Mouse (Mus musculus): ENCODE measurements around the gene Rdx. TPM values are rescaled to one million over a fixed set of nuclear protein-coding genes. Genes with fewer than 3 reads are reported as not detected.

The Rdx gene
- polyA plus RNA-seq, 1 experiment, result 59.2 TPM

DNA sequence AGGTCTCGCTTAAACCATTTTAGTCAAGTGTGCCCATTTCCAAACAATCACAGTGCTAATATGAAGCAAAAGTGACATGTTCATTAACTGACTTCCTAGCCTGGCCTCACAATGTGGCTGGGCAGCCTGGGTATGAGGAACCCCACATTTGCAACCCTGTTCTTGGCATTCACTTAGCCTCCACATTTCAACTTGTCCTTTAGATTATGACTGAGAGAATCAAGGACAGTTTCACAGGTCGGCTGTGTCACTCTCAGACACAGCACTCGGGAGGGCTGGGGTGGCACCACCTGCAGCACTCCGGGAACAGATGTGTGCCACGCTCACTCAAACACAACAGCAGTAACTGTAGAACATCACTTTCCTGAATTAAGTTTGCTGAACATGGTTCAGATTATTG is 66.1 kb downstream of the Rdx start:
- TF ChIP-seq CTCF (IDR thresholded peaks at IDR 0.05; ENCODE audit: borderline replicate concordance, extremely low read depth, insufficient read depth, insufficient read length) (no peak), POLR2A (IDR thresholded peaks at IDR 0.05; ENCODE audit: borderline replicate concordance, extremely low read depth, insufficient read depth, insufficient read length, poor library complexity, severe bottlenecking) (no peak)
- no peak for DNase-seq (ENCODE audit: low read depth)

DNA sequence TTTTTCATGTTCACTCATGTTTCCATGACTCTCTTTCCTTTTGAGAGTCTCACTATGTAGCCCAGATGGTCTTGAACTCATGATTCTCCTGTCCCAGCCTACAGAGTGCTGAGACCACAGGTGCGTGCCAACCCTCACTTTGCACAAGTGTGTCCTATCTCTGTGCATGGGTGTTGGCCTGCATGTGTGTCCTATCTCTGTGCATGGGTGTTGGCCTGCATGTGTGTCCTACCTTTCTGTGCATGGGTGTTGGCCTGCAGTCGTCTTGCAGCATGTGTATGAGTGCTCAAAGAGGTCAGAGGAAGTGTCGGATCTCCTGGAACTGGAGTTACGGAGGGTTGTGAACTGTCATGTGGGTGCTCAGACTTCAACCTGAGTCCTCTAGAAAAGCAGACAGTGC is 72.2 kb downstream of the Rdx start:
- no peak for DNase-seq (ENCODE audit: low read depth)
- TF ChIP-seq CTCF (IDR thresholded peaks at IDR 0.05; ENCODE audit: borderline replicate concordance, extremely low read depth, insufficient read depth, insufficient read length) (no peak), POLR2A (IDR thresholded peaks at IDR 0.05; ENCODE audit: borderline replicate concordance, extremely low read depth, insufficient read depth, insufficient read length, poor library complexity, severe bottlenecking) (no peak)

GRCm38 (mm10) chr9:52125225-52125624 is 78.3 kb downstream of the Rdx start:
- DNase-seq (ENCODE audit: low read depth), result no peak
- TF ChIP-seq CTCF (IDR thresholded peaks at IDR 0.05; ENCODE audit: borderline replicate concordance, extremely low read depth, insufficient read depth, insufficient read length) (no peak), POLR2A (IDR thresholded peaks at IDR 0.05; ENCODE audit: borderline replicate concordance, extremely low read depth, insufficient read depth, insufficient read length, poor library complexity, severe bottlenecking) (no peak)

DNA sequence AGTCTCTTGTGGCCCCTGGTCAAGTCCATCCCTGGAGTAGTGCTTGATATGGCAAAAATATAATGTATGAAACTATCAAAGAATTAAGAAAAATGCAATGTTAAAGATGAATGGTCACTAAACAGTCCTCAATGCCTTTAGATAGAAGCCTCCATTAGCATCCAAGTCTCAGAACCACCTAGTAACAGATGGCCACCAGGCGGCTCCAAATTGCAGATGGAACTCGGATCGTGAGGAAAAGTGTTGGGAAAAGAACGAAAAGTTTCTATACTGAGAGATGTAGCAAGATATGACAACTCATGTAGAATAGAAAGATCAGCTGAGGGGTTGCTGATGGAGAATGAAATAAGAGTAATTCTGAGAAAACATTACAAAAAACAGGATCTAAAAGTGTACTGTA is 83.4 kb downstream of the Rdx start:
- DNase-seq (ENCODE audit: low read depth), result no peak
- no peak for TF ChIP-seq POLR2A (IDR thresholded peaks at IDR 0.05; ENCODE audit: borderline replicate concordance, extremely low read depth, insufficient read depth, insufficient read length, poor library complexity, severe bottlenecking)
- TF ChIP-seq CTCF (IDR thresholded peaks at IDR 0.05; ENCODE audit: borderline replicate concordance, extremely low read depth, insufficient read depth, insufficient read length), result peak; percentile 44; the same call in 1 of the 2 replicates

DNA sequence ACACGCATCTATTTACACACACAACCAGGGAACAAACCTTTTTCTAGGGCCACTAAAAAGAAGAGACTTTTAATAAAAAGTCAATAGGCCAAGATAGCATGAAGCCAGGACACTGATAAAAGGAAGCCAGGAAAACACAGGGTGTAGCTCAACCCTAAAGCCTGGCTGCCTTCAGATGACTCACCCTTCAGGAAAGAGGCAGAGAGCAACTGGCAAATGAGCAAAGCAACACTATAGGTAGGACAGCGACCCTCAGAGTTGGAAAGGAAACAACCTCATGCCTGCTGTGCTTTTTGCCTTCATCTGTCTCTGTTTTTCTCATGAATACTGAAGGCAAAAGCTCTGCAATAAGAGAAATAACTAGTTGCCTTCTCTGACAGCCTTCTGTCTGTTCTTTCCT is 85.8 kb downstream of the Rdx start:
- TF ChIP-seq CTCF (IDR thresholded peaks at IDR 0.05; ENCODE audit: borderline replicate concordance, extremely low read depth, insufficient read depth, insufficient read length), result no peak
- TF ChIP-seq POLR2A (IDR thresholded peaks at IDR 0.05; ENCODE audit: borderline replicate concordance, extremely low read depth, insufficient read depth, insufficient read length, poor library complexity, severe bottlenecking), result no peak
- DNase-seq (ENCODE audit: low read depth), result no peak

Other genes with a start within 250 kb of the Rdx start
- 22.4 and 29.1 TPM in 2 replicates for gene Fdx1, start 83.6 kb upstream of the Rdx start, polyA plus RNA-seq (2012; rRNA removed)
- gene Zc3h12c, start 121.4 kb downstream of the Rdx start, polyA plus RNA-seq (2012; rRNA removed), result 8.5 and 10.1 TPM in 2 replicates

All from brain, embryonic 14.5 days (tissue).